Mouse (Mus musculus): ENCODE results near the gene St6galnac6.

St6galnac6 gene

GRCm38 (mm10) chr2:32599409-32599808, at the start of gene St6galnac6:
Gene St6galnac6 (plus strand): TSS chr2:32599709.
- no peak for DNase-seq (ENCODE audit: low read depth)

GRCm38 (mm10) chr2:32549764-32550163, 49.7 kb upstream of the St6galnac6 start:
- DNase-seq (ENCODE audit: low read depth) = no peak

GRCm38 (mm10) chr2:32551236-32551635, 48.3 kb upstream of the St6galnac6 start:
- DNase-seq (ENCODE audit: low read depth) = no peak

- peak; percentile 80 for DNase-seq (ENCODE audit: low read depth)
These were observed 45.8 kb upstream of the St6galnac6 start for GRCm38 (mm10) chr2:32553592-32554148.

- no peak for DNase-seq (ENCODE audit: low read depth)
These were observed 44.0 kb upstream of the St6galnac6 start for GRCm38 (mm10) chr2:32555484-32555883.

- no peak for DNase-seq (ENCODE audit: low read depth)
These were observed 43.5 kb upstream of the St6galnac6 start for GRCm38 (mm10) chr2:32556019-32556418.

GRCm38 (mm10) chr2:32559570-32559969, 39.9 kb upstream of the St6galnac6 start:
- DNase-seq (ENCODE audit: low read depth) = no peak

GRCm38 (mm10) chr2:32566536-32567063, 32.9 kb upstream of the St6galnac6 start:
- peak; percentile 87 for DNase-seq (ENCODE audit: low read depth)

GRCm38 (mm10) chr2:32568149-32568548, 31.4 kb upstream of the St6galnac6 start:
- DNase-seq (ENCODE audit: low read depth) = no peak

- DNase-seq (ENCODE audit: low read depth) = no peak
These were observed 30.6 kb upstream of the St6galnac6 start for GRCm38 (mm10) chr2:32568941-32569340.

GRCm38 (mm10) chr2:32570698-32571494, 28.6 kb upstream of the St6galnac6 start, which contains the start of gene Dpm2:
Gene Dpm2 (plus strand): TSS chr2:32570858.
- peak; percentile 96 for DNase-seq (ENCODE audit: low read depth)

GRCm38 (mm10) chr2:32572196-32572595, 27.3 kb upstream of the St6galnac6 start:
- no peak for DNase-seq (ENCODE audit: low read depth)

GRCm38 (mm10) chr2:32574497-32574896, 25.0 kb upstream of the St6galnac6 start, which contains the start of gene Pip5kl1:
Gene Pip5kl1 (plus strand): TSS chr2:32574797.
- no peak for DNase-seq (ENCODE audit: low read depth)

GRCm38 (mm10) chr2:32574901-32575585, 24.5 kb upstream of the St6galnac6 start:
- peak; percentile 88 for DNase-seq (ENCODE audit: low read depth)

GRCm38 (mm10) chr2:32575586-32576160, 23.8 kb upstream of the St6galnac6 start, which contains the start of gene 9430097D07Rik:
Gene 9430097D07Rik (minus strand): TSS chr2:32575684.
- DNase-seq (ENCODE audit: low read depth) = peak; percentile 89

GRCm38 (mm10) chr2:32576532-32576931, 23.0 kb upstream of the St6galnac6 start:
- DNase-seq (ENCODE audit: low read depth) = no peak

GRCm38 (mm10) chr2:32578146-32579046, 21.1 kb upstream of the St6galnac6 start:
- no peak for DNase-seq (ENCODE audit: low read depth)

- DNase-seq (ENCODE audit: low read depth) = peak; percentile 57
These were observed 17.9 kb upstream of the St6galnac6 start for GRCm38 (mm10) chr2:32581450-32582095.

- DNase-seq (ENCODE audit: low read depth) = peak; percentile 91
These were observed 16.4 kb upstream of the St6galnac6 start for GRCm38 (mm10) chr2:32582830-32583799.

Data from induced T-regulatory cell, adult 2 months (primary cell).